Mouse (Mus musculus): ENCODE results near the gene Dmrt3.

- TF ChIP-seq CTCF (IDR thresholded peaks at IDR 0.05; ENCODE audit: low read depth, low read length) (no peak), POLR2A (IDR thresholded peaks at IDR 0.05; ENCODE audit: insufficient read depth, low read length) (no peak)
Observed at GRCm38 (mm10) chr19:25654034-25654749, 44.1 kb downstream of the Dmrt3 start.
